Mouse (Mus musculus): ENCODE measurements at regions not wholly inside any gene's neighbourhood (a gene's known extent, or its start where the extent isn't known, plus 50 kb on each side); places are given as distances from the start of the nearest gene placed in this dataset.
A peak's percentile ranks its signal among the peaks of the same experiment; 100 is the strongest.

- DNase-seq: peak; percentile 72
These were observed 92.3 kb upstream of the C1qtnf7 start for GRCm38 (mm10) chr5:43422815-43423687.

GRCm38 (mm10) chr5:43424551-43425257 lies 90.6 kb upstream of the C1qtnf7 start:
- no peak for DNase-seq

GRCm38 (mm10) chr5:43433337-43433736 lies 82.0 kb upstream of the C1qtnf7 start:
- no peak for DNase-seq

- DNase-seq: no peak
These were observed 76.1 kb upstream of the C1qtnf7 start for GRCm38 (mm10) chr5:43439191-43439590.

GRCm38 (mm10) chr5:43441306-43441705 lies 74.0 kb upstream of the C1qtnf7 start:
- no peak for DNase-seq

GRCm38 (mm10) chr5:43444582-43445214 lies 70.6 kb upstream of the C1qtnf7 start:
- DNase-seq: no peak

GRCm38 (mm10) chr5:43445620-43446019 lies 69.7 kb upstream of the C1qtnf7 start:
- DNase-seq: no peak

- no peak for DNase-seq
These were observed 69.0 kb upstream of the C1qtnf7 start for GRCm38 (mm10) chr5:43446295-43446694.

- no peak for DNase-seq
These were observed 59.3 kb upstream of the C1qtnf7 start for GRCm38 (mm10) chr5:43456018-43456417.

GRCm38 (mm10) chr5:43457725-43458124 lies 57.6 kb upstream of the C1qtnf7 start:
- DNase-seq: no peak

- DNase-seq: no peak
These were observed 53.2 kb upstream of the C1qtnf7 start for GRCm38 (mm10) chr5:43461987-43462715.
